Mouse (Mus musculus): ENCODE data around the gene Noto.

GRCm38 (mm10) chr6:85403039-85403438 lies 20.6 kb upstream of the Noto start:
- TF ChIP-seq TAL1 (IDR thresholded peaks at IDR 0.05; ENCODE audit: low read length) (no peak), GATA1 (IDR thresholded peaks at IDR 0.05; ENCODE audit: low read length) (no peak)
